Mouse (Mus musculus): Measurements from ENCODE around the gene Socs1.

DNA sequence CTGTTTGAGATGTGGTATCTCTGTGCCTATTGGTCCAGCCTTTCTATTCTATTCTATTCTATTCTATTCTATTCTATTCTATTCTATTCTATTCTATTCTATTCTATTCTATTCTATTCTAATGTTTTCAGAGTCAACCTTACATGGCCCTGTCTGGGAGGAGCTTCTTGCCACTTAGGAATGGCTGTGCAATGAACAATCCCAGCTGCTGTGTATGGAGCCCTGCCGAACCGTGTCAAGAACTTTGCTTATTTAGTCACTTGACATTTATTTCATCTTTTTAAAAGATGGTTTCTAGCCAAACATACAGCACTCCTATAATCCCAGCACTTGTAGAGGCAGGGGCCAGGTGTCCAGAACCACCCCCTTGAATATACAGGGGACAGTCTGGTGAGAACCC is 21.0 kb downstream of the Socs1 start:
- TF ChIP-seq POLR2A (IDR thresholded peaks at IDR 0.05; ENCODE audit: borderline replicate concordance, extremely low read depth, insufficient read depth, insufficient read length, poor library complexity, severe bottlenecking) (no peak), CTCF (IDR thresholded peaks at IDR 0.05; ENCODE audit: borderline replicate concordance, extremely low read depth, insufficient read depth, insufficient read length) (no peak)
